Mouse (Mus musculus) bone marrow, adult 2 months (tissue): ENCODE data around the gene Narfl.

ENCODE experiments used
- CTCF ChIP-seq: fragments of 200-500 bp; IDR thresholded peaks from 2 replicates; pipeline ENCODE4 v1.5.1; 2011; ENCODE audit warnings: low read length, control low read depth; ENCODE audit not compliant: control insufficient read depth, insufficient read depth
- POLR2A ChIP-seq: fragments of 200-500 bp; IDR thresholded peaks from 2 replicates; pipeline ENCODE4 v1.6.1; 2011; ENCODE audit warnings: low read depth, mild to moderate bottlenecking, control low read depth, low read length, borderline replicate concordance; ENCODE audit not compliant: control insufficient read depth

GRCm38 (mm10) chr17:25744311-25744710, 29.3 kb upstream of the Narfl start:
- no peak for TF ChIP-seq POLR2A
- no peak for TF ChIP-seq CTCF
